Mouse (Mus musculus): ENCODE results near the gene Ap3b1. TPM values are rescaled to one million over a fixed set of nuclear protein-coding genes. Genes with fewer than 3 reads are reported as not detected.
"Not testable (repeated sequence)": the region's sequence is repeated elsewhere in the genome, so short reads cannot be mapped to it uniquely, and the experiment has no call there.

Ap3b1 gene
- polyA plus RNA-seq, 1 experiment from 2014 or later, result 169 TPM

- not testable (repeated sequence) for H3K4me3 ChIP-seq (ENCODE audit: inconsistent target); H3K36me3 ChIP-seq (ENCODE audit: inconsistent target); H3K27ac ChIP-seq
- peaks cover 69% of the 10 kb centered on the region for H3K79me2 ChIP-seq (ENCODE audit: inconsistent target)
- 93% methylated on average over 6 of the region's 10 CpGs for WGBS (ENCODE audit: missing documents)
Observed at GRCm38 (mm10) chr13:94361013-94361580, 2.3 kb downstream of the Ap3b1 start.

GRCm38 (mm10) chr13:94364336-94364735 lies 5.6 kb downstream of the Ap3b1 start:
- no peak overlapping the region for H3K27ac ChIP-seq
- H3K79me2 ChIP-seq (ENCODE audit: inconsistent target), result peaks cover 100% of the 10 kb centered on the region
- peaks cover 9% of the 10 kb centered on the region for H3K36me3 ChIP-seq (ENCODE audit: inconsistent target)
- 85% methylated on average over 2 of the region's 2 CpGs for WGBS (ENCODE audit: missing documents)
- no peak overlapping the region for H3K4me3 ChIP-seq (ENCODE audit: inconsistent target)

- Histone ChIP-seq H3K36me3 (ENCODE audit: inconsistent target) (peaks cover 18% of the 10 kb centered on the region), H3K79me2 (ENCODE audit: inconsistent target) (peaks cover 100% of the 10 kb centered on the region), H3K4me3 (ENCODE audit: inconsistent target) (no peak overlapping the region), H3K27ac (no peak overlapping the region)
- WGBS (ENCODE audit: missing documents), result 88% methylated on average over 13 of the region's 13 CpGs
Observed at GRCm38 (mm10) chr13:94365108-94365907, 6.5 kb downstream of the Ap3b1 start.

GRCm38 (mm10) chr13:94367869-94368268 lies 9.1 kb downstream of the Ap3b1 start:
- H3K27ac ChIP-seq, result no peak overlapping the region
- WGBS (ENCODE audit: missing documents), result 92% methylated on average over 2 of the region's 2 CpGs
- peaks cover 100% of the 10 kb centered on the region for H3K79me2 ChIP-seq (ENCODE audit: inconsistent target)
- no peak overlapping the region for H3K4me3 ChIP-seq (ENCODE audit: inconsistent target)
- H3K36me3 ChIP-seq (ENCODE audit: inconsistent target), result peaks cover 23% of the 10 kb centered on the region; the same call in 1 of the 2 replicates

- no peak overlapping the region for H3K27ac ChIP-seq
- peaks cover 100% of the 10 kb centered on the region for H3K79me2 ChIP-seq (ENCODE audit: inconsistent target)
- 97% methylated on average over 10 of the region's 10 CpGs for WGBS (ENCODE audit: missing documents)
- peaks cover 37% of the 10 kb centered on the region for H3K36me3 ChIP-seq (ENCODE audit: inconsistent target)
- no peak overlapping the region for H3K4me3 ChIP-seq (ENCODE audit: inconsistent target)
Observed at GRCm38 (mm10) chr13:94370521-94370920, 11.8 kb downstream of the Ap3b1 start.

- WGBS (ENCODE audit: missing documents), result 86% methylated on average over 7 of the region's 7 CpGs
- Histone ChIP-seq H3K79me2 (ENCODE audit: inconsistent target) (peaks cover 100% of the 10 kb centered on the region), H3K36me3 (ENCODE audit: inconsistent target) (peaks cover 37% of the 10 kb centered on the region), H3K27ac (no peak overlapping the region), H3K4me3 (ENCODE audit: inconsistent target) (no peak overlapping the region)
Observed at GRCm38 (mm10) chr13:94372066-94372465, 13.3 kb downstream of the Ap3b1 start.

- H3K79me2 ChIP-seq (ENCODE audit: inconsistent target), result peaks cover 100% of the 10 kb centered on the region
- H3K27ac ChIP-seq, result no peak overlapping the region
- H3K4me3 ChIP-seq (ENCODE audit: inconsistent target), result no peak overlapping the region
- WGBS (ENCODE audit: missing documents), result 100% methylated on average over 2 of the region's 3 CpGs
- H3K36me3 ChIP-seq (ENCODE audit: inconsistent target), result peaks cover 37% of the 10 kb centered on the region
Observed at GRCm38 (mm10) chr13:94374131-94374530, 15.4 kb downstream of the Ap3b1 start.

- Histone ChIP-seq H3K4me3 (ENCODE audit: inconsistent target) (no peak overlapping the region), H3K36me3 (ENCODE audit: inconsistent target) (peaks cover 28% of the 10 kb centered on the region), H3K27ac (no peak overlapping the region), H3K79me2 (ENCODE audit: inconsistent target) (peaks cover 100% of the 10 kb centered on the region)
- WGBS (ENCODE audit: missing documents), result 91% methylated on average over 7 of the region's 7 CpGs
Observed at GRCm38 (mm10) chr13:94375526-94376390, 17.0 kb downstream of the Ap3b1 start.

GRCm38 (mm10) chr13:94379006-94379405 lies 20.2 kb downstream of the Ap3b1 start:
- 94% methylated on average over 4 of the region's 4 CpGs for WGBS (ENCODE audit: missing documents)
- Histone ChIP-seq H3K36me3 (ENCODE audit: inconsistent target) (peaks cover 8% of the 10 kb centered on the region), H3K4me3 (ENCODE audit: inconsistent target) (no peak overlapping the region), H3K27ac (no peak overlapping the region), H3K79me2 (ENCODE audit: inconsistent target) (peaks cover 87% of the 10 kb centered on the region)

GRCm38 (mm10) chr13:94381427-94381826 lies 22.7 kb downstream of the Ap3b1 start:
- WGBS (ENCODE audit: missing documents), result 9% methylated on average over 4 of the region's 4 CpGs
- Histone ChIP-seq H3K36me3 (ENCODE audit: inconsistent target) (no peaks in the 10 kb centered on the region), H3K27ac (peak overlapping the region; percentile 87), H3K79me2 (ENCODE audit: inconsistent target) (peaks cover 87% of the 10 kb centered on the region), H3K4me3 (ENCODE audit: inconsistent target) (peak overlapping the region; percentile 41; the same call in 1 of the 2 replicates)

GRCm38 (mm10) chr13:94381829-94382675 lies 23.3 kb downstream of the Ap3b1 start:
- 10% methylated on average over 8 of the region's 8 CpGs for WGBS (ENCODE audit: missing documents)
- Histone ChIP-seq H3K36me3 (ENCODE audit: inconsistent target) (no peaks in the 10 kb centered on the region), H3K4me3 (ENCODE audit: inconsistent target) (peak overlapping the region; percentile 41), H3K79me2 (ENCODE audit: inconsistent target) (peaks cover 87% of the 10 kb centered on the region), H3K27ac (peak overlapping the region; percentile 87)

- WGBS (ENCODE audit: missing documents), result 96% methylated on average over 3 of the region's 3 CpGs
- no peaks in the 10 kb centered on the region for H3K36me3 ChIP-seq (ENCODE audit: inconsistent target)
- no peak overlapping the region for H3K27ac ChIP-seq
- H3K4me3 ChIP-seq (ENCODE audit: inconsistent target), result no peak overlapping the region
- H3K79me2 ChIP-seq (ENCODE audit: inconsistent target), result peaks cover 86% of the 10 kb centered on the region
Observed at GRCm38 (mm10) chr13:94384931-94385570, 26.3 kb downstream of the Ap3b1 start.

GRCm38 (mm10) chr13:94388566-94388965 lies 29.8 kb downstream of the Ap3b1 start:
- Histone ChIP-seq H3K36me3 (ENCODE audit: inconsistent target) (peaks cover 16% of the 10 kb centered on the region; the same call in 1 of the 2 replicates), H3K27ac (no peak overlapping the region), H3K4me3 (ENCODE audit: inconsistent target) (no peak overlapping the region), H3K79me2 (ENCODE audit: inconsistent target) (peaks cover 99% of the 10 kb centered on the region)
- WGBS (ENCODE audit: missing documents), result 41% methylated on average over 3 of the region's 3 CpGs
